Mouse (Mus musculus): ENCODE results near the gene Nkx1-2. TPM values are rescaled to one million over a fixed set of nuclear protein-coding genes. Genes with fewer than 3 reads are reported as not detected.

Nkx1-2 gene
- polyA plus RNA-seq (2017; shearing (Covaris generic)) = not detected

GRCm38 (mm10) chr7:132599071-132599975 is at the start of gene Nkx1-2:
TSS of gene Nkx1-2 (minus strand) at chr7:132599637.

GRCm38 (mm10) chr7:132610468-132611318 is 11.3 kb upstream of the Nkx1-2 start, which contains the start of gene Lhpp:
TSS of gene Lhpp (plus strand) at chr7:132610638.

GRCm38 (mm10) chr7:132576116-132576650 is 23.3 kb downstream of the Nkx1-2 start, which contains the start of gene Oat:
TSS of gene Oat (minus strand) at chr7:132576398.

Other genes starting within 250 kb of the Nkx1-2 start
- gene Oat, start 23.2 kb downstream of the Nkx1-2 start, polyA plus RNA-seq (2017; shearing (Covaris generic)) = 10 to 100 TPM; 59.1 to 72.8 TPM
- 1 to 10 TPM; 3.3 to 5.3 TPM for gene Lhpp, start 11.0 kb upstream of the Nkx1-2 start, polyA plus RNA-seq (2017; shearing (Covaris generic))
- gene Fam53b, start 214.2 kb upstream of the Nkx1-2 start, polyA plus RNA-seq (2017; shearing (Covaris generic)) = 100 to 1,000 TPM; 154 to 188 TPM

Measured in inflammation-experienced regulatory T-cells (primary cell).